Mouse (Mus musculus) neural tube, embryonic 14.5 days (tissue): ENCODE measurements around the gene Papss2. TPM values are rescaled to one million over a fixed set of nuclear protein-coding genes. Genes with fewer than 3 reads are reported as not detected.

Experiments
- ATAC-seq: fragments of 200-750 bp; cut with Nextera tagmentation; 2 replicates; pipeline ENCODE4 v1.8.0; 2017; ENCODE audit warnings: low read depth, mild to moderate bottlenecking, moderate TSS enrichment, moderate library complexity
- H3K27ac ChIP-seq: fragments of 300-500 bp; sonication (generic); 2 replicates; pipeline ENCODE4 v1.5.1; 2014; ENCODE audit warnings: low read depth, mild to moderate bottlenecking, control low read depth, low read length, moderate library complexity, mixed read lengths
- H3K27me3 ChIP-seq: fragments of 300-500 bp; sonication (generic); 2 replicates; pipeline ENCODE4 v1.6.1; 2014; ENCODE audit warnings: low read length; ENCODE audit not compliant: control insufficient read depth, insufficient read depth
- H3K36me3 ChIP-seq: fragments of 300-500 bp; sonication (generic); 2 replicates; pipeline ENCODE4 v1.6.1; 2014; ENCODE audit warnings: low read length, mixed read lengths; ENCODE audit not compliant: control insufficient read depth, insufficient read depth
- H3K4me1 ChIP-seq: fragments of 300-500 bp; sonication (generic); 2 replicates; pipeline ENCODE4 v1.6.1; 2014; ENCODE audit warnings: low read length; ENCODE audit not compliant: control insufficient read depth, insufficient read depth
- H3K4me2 ChIP-seq: fragments of 300-500 bp; sonication (generic); 2 replicates; pipeline ENCODE4 v1.6.1; 2014; ENCODE audit warnings: mild to moderate bottlenecking, low read depth, low read length, control low read depth
- H3K4me3 ChIP-seq: fragments of 300-500 bp; sonication (generic); 2 replicates; pipeline ENCODE4 v1.5.1; 2014; ENCODE audit warnings: low read depth, low read length, control low read depth, mixed read lengths
- H3K9ac ChIP-seq: fragments of 300-500 bp; sonication (generic); replicated peaks from 2 replicates; pipeline ENCODE4 v1.6.1; 2014; ENCODE audit warnings: low read depth, mild to moderate bottlenecking, control low read depth, low read length, mixed read lengths
- H3K9me3 ChIP-seq: fragments of 300-500 bp; sonication (generic); 2 replicates; pipeline ENCODE4 v1.6.1; 2016; ENCODE audit warnings: low read length; ENCODE audit not compliant: control insufficient read depth
- WGBS: fragments of 180-500 bp; shearing (Covaris S2); extraction: QIAGEN DNeasy Blood & Tissue Kit; methylation state at CpG from one replicate; pipeline ENCODE4 v1.1.7; 2014; 5-methylcytosine and 5-hydroxymethylcytosine counted together
- polyA plus RNA-seq: library from polyadenylated mRNA; unstranded; fragments of >200 nt; fragmentation: Nextera tagmentation; extraction: Ambion mirVana; gene quantifications from 2 replicates; pipeline ENCODE4 v1.2.1, GENCODE M21; 2014

Papss2 gene
- polyA plus RNA-seq, result 1.5 and 1.7 TPM in 2 replicates

GRCm38 (mm10) chr19:32595506-32596286, at the start of gene Papss2:
Papss2 (plus strand) TSS chr19:32595790.
- no peak within 1 kb of the TSS for H3K27ac ChIP-seq
- H3K36me3 ChIP-seq, result no peaks in the 10 kb centered on the region
- WGBS, result under 1% methylated on average over 54 of the region's 64 CpGs
- peak; percentile 85 for ATAC-seq
- peak within 1 kb of the TSS; percentile 29; the same call in 1 of the 2 replicates for H3K9ac ChIP-seq
- H3K4me2 ChIP-seq, result peak within 1 kb of the TSS; percentile 67
- no peaks in the 10 kb centered on the region for H3K9me3 ChIP-seq
- H3K4me3 ChIP-seq, result peak within 1 kb of the TSS; percentile 42
- H3K4me1 ChIP-seq, result no peaks in the 10 kb centered on the region
- peaks cover 12% of the 10 kb centered on the region; the same call in 1 of the 2 replicates for H3K27me3 ChIP-seq

- H3K4me3 ChIP-seq, result no peak overlapping the region
- no peaks in the 10 kb centered on the region for H3K9me3 ChIP-seq
- WGBS, result 77% methylated on average over 3 of the region's 3 CpGs
- ATAC-seq, result no peak
- H3K4me1 ChIP-seq, result no peaks in the 10 kb centered on the region
- no peak overlapping the region for H3K27ac ChIP-seq
- H3K36me3 ChIP-seq, result no peaks in the 10 kb centered on the region
- H3K9ac ChIP-seq, result no peak overlapping the region
- H3K4me2 ChIP-seq, result no peak overlapping the region
- no peaks in the 10 kb centered on the region for H3K27me3 ChIP-seq
Observed at GRCm38 (mm10) chr19:32547396-32547795, 48.2 kb upstream of the Papss2 start.

- Histone ChIP-seq H3K9me3 (no peaks in the 10 kb centered on the region), H3K27me3 (no peaks in the 10 kb centered on the region), H3K36me3 (no peaks in the 10 kb centered on the region), H3K27ac (no peak overlapping the region), H3K4me2 (no peak overlapping the region), H3K9ac (no peak overlapping the region), H3K4me3 (no peak overlapping the region), H3K4me1 (no peaks in the 10 kb centered on the region)
- no peak for ATAC-seq
- 91% methylated on average over 15 of the region's 15 CpGs for WGBS
Observed at GRCm38 (mm10) chr19:32548202-32548601, 47.4 kb upstream of the Papss2 start.

- Histone ChIP-seq H3K9ac (no peak overlapping the region), H3K4me1 (no peaks in the 10 kb centered on the region), H3K27ac (no peak overlapping the region), H3K9me3 (no peaks in the 10 kb centered on the region), H3K4me2 (no peak overlapping the region), H3K36me3 (no peaks in the 10 kb centered on the region), H3K4me3 (no peak overlapping the region), H3K27me3 (no peaks in the 10 kb centered on the region)
- no peak for ATAC-seq
- 79% methylated on average over 5 of the region's 5 CpGs for WGBS
Observed at GRCm38 (mm10) chr19:32550446-32550845, 45.1 kb upstream of the Papss2 start.

- Histone ChIP-seq H3K4me1 (no peaks in the 10 kb centered on the region), H3K4me3 (no peak overlapping the region), H3K36me3 (no peaks in the 10 kb centered on the region), H3K9me3 (no peaks in the 10 kb centered on the region), H3K27me3 (no peaks in the 10 kb centered on the region), H3K9ac (no peak overlapping the region), H3K4me2 (no peak overlapping the region), H3K27ac (no peak overlapping the region)
- WGBS, result 79% methylated on average over 3 of the region's 3 CpGs
- ATAC-seq, result no peak
Observed at GRCm38 (mm10) chr19:32551442-32551841, 44.1 kb upstream of the Papss2 start.

GRCm38 (mm10) chr19:32552106-32552505, 43.5 kb upstream of the Papss2 start:
- no peaks in the 10 kb centered on the region for H3K27me3 ChIP-seq
- H3K27ac ChIP-seq, result no peak overlapping the region
- H3K9me3 ChIP-seq, result no peaks in the 10 kb centered on the region
- no peak overlapping the region for H3K4me3 ChIP-seq
- no peak overlapping the region for H3K9ac ChIP-seq
- WGBS, result 89% methylated on average over 1 of the region's 1 CpGs
- no peaks in the 10 kb centered on the region for H3K4me1 ChIP-seq
- ATAC-seq, result no peak
- no peaks in the 10 kb centered on the region for H3K36me3 ChIP-seq
- no peak overlapping the region for H3K4me2 ChIP-seq

GRCm38 (mm10) chr19:32553310-32553709, 42.3 kb upstream of the Papss2 start:
- Histone ChIP-seq H3K4me1 (no peaks in the 10 kb centered on the region), H3K27me3 (no peaks in the 10 kb centered on the region), H3K36me3 (no peaks in the 10 kb centered on the region), H3K4me3 (no peak overlapping the region), H3K9ac (no peak overlapping the region), H3K27ac (no peak overlapping the region), H3K4me2 (no peak overlapping the region), H3K9me3 (no peaks in the 10 kb centered on the region)
- no peak for ATAC-seq
- WGBS, result 80% methylated on average over 3 of the region's 3 CpGs

- H3K4me2 ChIP-seq, result no peak overlapping the region
- no peaks in the 10 kb centered on the region for H3K4me1 ChIP-seq
- no peak overlapping the region for H3K9ac ChIP-seq
- no peaks in the 10 kb centered on the region for H3K9me3 ChIP-seq
- no peaks in the 10 kb centered on the region for H3K27me3 ChIP-seq
- no peak overlapping the region for H3K4me3 ChIP-seq
- peak; percentile 38; the same call in 1 of the 2 replicates for ATAC-seq
- no peak overlapping the region for H3K27ac ChIP-seq
- no peaks in the 10 kb centered on the region for H3K36me3 ChIP-seq
- 23% methylated on average over 3 of the region's 3 CpGs for WGBS
Observed at GRCm38 (mm10) chr19:32555257-32555656, 40.3 kb upstream of the Papss2 start.

GRCm38 (mm10) chr19:32567025-32567424, 28.6 kb upstream of the Papss2 start:
- H3K4me2 ChIP-seq, result no peak overlapping the region
- no peaks in the 10 kb centered on the region for H3K4me1 ChIP-seq
- H3K27me3 ChIP-seq, result no peaks in the 10 kb centered on the region
- no peaks in the 10 kb centered on the region for H3K36me3 ChIP-seq
- 91% methylated on average over 8 of the region's 8 CpGs for WGBS
- no peak overlapping the region for H3K9ac ChIP-seq
- H3K27ac ChIP-seq, result no peak overlapping the region
- ATAC-seq, result no peak
- H3K4me3 ChIP-seq, result no peak overlapping the region
- no peaks in the 10 kb centered on the region for H3K9me3 ChIP-seq
